Mouse (Mus musculus): ENCODE measurements at regions not wholly inside any gene's neighbourhood (a gene's known extent, or its start where the extent isn't known, plus 50 kb on each side); places are given as distances from the start of the nearest gene placed in this dataset.

DNA sequence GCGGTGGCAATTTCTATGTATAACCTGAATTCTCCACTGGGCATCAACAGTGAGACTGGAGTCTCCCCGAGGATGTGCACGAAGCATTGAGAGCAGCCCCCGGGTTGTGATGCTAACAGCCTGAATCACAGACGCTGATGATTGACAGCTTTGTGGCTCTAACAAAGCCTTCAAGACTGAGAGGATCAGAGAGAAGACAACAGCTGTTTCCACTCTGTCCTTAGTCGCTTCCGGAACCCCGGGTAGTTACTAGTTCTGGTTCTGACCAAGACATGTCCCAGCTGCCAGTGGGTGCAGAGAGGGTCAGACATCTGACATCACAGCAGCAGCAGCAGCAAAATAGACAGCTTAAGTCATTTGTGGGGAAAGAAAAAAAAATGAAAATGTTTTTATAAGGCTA, 292.8 kb upstream of the Cdh5 start:
- DNase-seq (ENCODE audit: low spot score) = no peak

DNA sequence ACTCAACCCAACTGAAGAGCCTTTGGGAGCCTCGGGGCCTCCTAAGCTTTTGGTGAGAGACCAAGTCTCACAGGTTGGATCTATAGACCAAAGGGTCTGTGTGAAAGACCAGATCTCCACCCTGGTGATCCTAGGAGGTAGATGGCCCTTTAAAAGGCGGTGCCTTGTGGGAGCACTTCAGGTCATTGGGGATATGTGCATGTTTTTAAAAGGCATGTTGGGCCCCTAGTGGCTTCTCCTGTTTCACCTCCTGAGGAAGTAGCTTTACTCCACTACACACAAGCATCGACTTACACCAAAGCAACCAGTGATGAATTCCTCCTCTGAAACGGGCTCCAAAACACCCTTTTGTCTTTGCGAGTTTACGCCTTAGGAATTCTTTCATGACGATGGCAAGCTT, 292.3 kb upstream of the Cdh5 start:
- DNase-seq (ENCODE audit: low spot score) = no peak

DNA sequence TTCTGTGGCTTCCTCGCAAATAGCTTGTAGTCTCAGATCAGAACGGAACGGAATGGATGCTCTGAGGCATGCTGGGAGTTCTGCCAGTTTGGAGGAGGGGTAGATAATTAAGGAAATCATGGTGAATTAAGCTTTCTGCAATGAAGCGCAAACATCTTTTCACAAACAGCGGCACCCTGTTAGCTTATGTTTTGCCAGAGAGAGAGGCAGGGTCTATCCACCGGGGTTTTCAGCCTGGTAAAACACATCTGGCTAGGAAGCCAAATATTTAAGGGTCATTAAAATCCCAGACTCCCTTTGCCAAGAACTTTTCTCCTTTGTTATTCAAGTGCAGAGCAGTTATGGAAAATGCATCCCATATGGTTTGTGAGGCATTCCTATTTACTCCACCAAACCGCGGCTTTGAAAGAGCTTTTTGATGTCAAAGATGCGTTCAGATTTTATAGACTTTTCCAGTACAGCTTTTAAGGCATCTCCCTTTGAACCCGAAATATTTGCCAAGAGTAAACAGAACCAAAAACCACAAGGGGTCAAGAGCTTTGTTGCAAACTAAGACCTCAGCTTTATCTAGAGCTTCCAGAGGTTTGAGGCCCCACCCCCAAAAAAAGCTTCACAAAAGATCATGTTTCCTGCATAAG, 287.4 kb upstream of the Cdh5 start:
- peak; percentile 12 for DNase-seq (ENCODE audit: low spot score)

- DNase-seq (ENCODE audit: low spot score) = no peak
Observed at GRCm38 (mm10) chr8:103816101-103816894, 285.1 kb upstream of the Cdh5 start.

DNA sequence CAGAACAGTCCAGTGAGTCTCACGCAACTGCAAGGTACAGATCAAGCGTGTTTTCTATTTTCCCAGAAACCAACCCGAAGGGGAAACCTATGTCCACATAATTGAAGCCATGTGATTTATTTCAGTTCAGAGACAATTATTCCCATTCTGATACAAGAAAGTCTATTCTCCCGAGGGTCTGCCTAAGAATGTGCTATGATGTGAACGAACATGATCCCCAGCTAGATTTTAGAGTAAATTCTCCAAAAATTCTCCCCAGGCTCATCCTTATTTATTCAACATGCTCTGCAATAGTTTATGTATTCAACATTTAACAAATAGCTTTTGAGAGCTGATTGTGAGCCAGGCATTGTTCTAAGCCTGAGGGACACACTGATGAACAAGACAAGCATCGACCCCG, 277.9 kb upstream of the Cdh5 start:
- DNase-seq (ENCODE audit: low spot score) = no peak

GRCm38 (mm10) chr8:103824747-103825146, 276.7 kb upstream of the Cdh5 start:
- no peak for DNase-seq (ENCODE audit: low spot score)

DNA sequence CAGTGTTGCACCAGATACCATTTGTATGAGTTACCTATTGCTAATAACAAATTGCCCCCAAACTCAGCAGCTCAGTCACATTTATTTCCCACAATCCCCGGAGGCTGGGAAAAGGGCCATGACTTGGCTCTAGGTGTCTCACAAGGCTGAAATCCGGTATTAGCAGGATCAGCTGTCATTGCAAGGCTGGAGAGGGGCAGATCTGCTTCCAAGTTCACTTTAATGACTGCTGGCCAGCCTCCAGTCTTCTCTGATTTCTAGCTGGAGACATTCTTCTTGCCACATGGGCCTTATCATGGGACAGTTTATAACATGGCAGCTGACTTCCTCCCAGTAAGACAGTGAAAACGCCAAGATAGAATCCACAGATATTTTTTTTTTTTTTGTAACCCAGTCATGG, 276.1 kb upstream of the Cdh5 start:
- DNase-seq (ENCODE audit: low spot score) = peak; percentile 15

GRCm38 (mm10) chr8:103830416-103830815, 271.0 kb upstream of the Cdh5 start:
- no peak for DNase-seq (ENCODE audit: low spot score)

GRCm38 (mm10) chr8:103839990-103840389, 261.4 kb upstream of the Cdh5 start:
- no peak for DNase-seq (ENCODE audit: low spot score)

GRCm38 (mm10) chr8:103845964-103846363, 255.5 kb upstream of the Cdh5 start:
- no peak for DNase-seq (ENCODE audit: low spot score)

- no peak for DNase-seq (ENCODE audit: low spot score)
Observed at GRCm38 (mm10) chr8:103846382-103846976, 254.9 kb upstream of the Cdh5 start.

DNA sequence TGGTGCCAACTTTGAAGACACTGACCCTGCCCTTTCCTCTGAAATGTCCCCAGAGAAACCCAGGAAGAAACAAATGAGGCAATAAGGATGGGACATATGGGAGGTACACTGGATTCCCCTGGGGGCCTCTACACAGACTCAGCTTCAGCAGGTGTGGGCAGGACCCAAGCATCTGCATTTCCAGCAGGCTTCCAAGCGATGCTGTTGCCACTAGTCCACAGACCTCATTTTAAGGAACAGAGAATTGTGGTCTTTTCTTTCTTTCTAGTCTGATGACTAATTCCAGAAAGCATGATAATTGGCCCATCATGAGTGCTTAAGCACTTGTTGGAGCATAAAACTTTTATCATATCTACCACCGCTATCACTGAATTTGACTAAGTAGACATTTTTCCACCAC, 251.6 kb upstream of the Cdh5 start:
- DNase-seq (ENCODE audit: low spot score) = no peak

DNA sequence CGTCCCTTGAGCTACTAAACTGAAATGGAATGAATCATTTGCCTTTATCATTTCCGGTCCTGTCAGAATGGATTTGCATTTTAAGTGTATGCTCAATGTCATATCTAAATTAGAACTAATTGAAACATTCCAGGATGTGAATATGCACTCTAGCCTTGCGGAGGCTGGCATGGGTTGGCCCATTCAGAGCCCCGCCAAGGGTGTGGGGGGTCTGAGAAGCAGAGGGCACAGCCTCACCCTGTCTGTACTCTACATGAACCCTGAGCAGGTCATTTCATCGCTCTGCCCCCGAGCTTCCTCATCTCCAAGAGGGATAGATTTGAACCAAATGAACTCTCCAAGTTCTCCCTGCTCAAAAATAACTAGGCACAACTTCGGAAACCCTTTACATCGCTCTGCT, 250.1 kb upstream of the Cdh5 start:
- DNase-seq (ENCODE audit: low spot score) = no peak

DNA sequence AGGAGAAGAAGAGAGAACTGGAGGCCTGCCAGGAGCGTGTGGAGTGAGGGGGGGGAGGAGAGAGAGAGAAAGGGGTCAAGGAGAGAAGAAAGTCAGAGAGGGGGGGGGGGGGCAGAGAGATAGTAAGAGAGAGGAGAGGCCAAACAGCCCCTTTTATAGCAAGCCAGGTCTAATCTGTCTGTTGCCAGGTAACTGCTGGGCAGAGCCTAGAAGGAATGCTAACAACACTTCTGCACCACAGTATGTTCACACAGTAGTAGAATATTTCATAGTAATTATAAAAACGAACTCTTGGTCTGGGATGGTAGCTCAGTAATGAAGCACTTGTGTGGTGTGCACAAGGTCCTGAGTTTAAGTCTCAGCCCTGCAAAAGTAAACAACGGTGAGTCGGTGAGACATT, 248.4 kb upstream of the Cdh5 start:
- DNase-seq (ENCODE audit: low spot score) = no peak

DNA sequence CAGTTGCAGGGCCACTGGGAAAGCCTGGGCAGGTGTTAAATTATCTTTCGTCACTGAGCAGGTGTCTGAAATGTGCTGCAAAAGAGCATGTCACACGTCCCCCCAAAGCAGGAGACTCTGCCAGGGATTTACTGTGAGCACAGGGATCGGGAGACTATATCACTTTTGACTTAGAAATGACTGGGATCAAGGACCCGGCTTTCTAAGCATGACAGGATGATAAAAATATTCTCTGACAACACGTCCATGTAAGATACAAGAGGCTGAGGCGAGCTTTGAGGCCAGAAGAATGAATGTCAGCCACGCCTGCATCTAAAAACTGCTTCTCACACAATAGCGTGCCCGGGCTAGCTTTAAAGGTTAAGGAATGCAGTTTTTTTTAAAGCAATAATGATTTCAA, 246.1 kb upstream of the Cdh5 start:
- DNase-seq (ENCODE audit: low spot score) = no peak

- DNase-seq (ENCODE audit: low spot score) = no peak
Observed at GRCm38 (mm10) chr8:103859130-103859529, 242.3 kb upstream of the Cdh5 start.

DNA sequence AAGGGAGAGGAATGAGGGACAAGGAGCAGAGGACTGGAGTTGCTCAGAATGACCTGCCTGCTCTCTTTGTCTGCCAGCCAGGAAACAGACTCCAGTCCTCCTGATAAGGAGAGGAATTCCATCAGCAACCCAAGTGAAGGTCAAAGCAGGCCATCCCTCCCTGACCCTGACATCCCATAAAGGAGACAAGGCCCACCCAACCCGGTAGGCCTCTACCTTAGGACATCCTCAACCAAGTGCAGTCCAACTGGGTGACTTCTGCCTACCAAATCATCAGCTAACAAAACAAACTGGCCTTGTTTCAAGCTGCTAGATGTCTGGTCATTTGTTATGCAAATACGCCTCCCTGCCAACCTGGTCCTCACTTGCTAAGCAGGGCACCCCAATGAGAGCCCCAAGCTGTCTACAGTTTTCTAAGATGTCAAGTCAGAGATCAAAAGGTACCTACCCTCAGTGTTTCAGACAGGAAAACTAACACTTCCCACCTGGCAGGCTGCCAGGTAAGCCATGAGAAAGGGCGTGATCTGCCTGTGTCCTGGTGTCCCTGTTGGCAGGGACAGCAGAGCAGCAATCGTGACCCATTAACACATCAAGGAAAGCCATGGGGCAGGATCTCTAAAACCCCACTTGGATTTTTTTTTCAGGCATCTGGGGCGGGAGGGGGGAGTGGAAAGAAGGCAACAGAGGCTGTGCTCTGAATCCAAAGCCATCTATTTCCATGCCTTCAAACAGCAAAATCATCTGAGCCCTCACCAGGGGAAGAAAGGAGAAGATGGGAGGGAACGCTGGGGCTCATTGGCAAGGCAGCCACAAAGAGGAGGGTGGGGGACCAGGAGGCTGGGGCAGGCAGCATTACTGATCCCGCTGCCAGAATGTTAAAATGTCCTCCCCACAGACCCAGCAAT, 227.6 kb upstream of the Cdh5 start:
- no peak for DNase-seq (ENCODE audit: low spot score)

DNA sequence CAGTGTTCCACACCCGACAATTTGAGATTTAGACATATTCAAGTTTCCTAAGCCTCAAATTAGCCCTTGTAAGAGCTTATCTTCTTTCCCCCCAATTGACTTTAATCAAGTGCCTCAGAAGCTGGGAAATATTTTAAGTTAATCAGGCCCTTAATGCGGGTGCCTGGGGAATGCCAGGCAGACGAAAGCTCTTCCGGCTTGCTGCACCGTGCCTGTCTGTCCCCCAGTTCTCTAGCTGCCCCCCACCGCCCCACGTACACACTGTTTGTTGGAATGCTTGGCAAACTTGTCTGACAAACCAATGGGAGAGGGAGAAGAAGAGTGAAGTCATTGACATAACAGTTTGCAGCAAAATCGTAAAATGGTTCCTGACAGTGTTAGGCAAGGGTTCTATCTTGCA, 226.9 kb upstream of the Cdh5 start:
- no peak for DNase-seq (ENCODE audit: low spot score)

- no peak for DNase-seq (ENCODE audit: low spot score)
Observed at GRCm38 (mm10) chr8:103879505-103879904, 221.9 kb upstream of the Cdh5 start.

DNA sequence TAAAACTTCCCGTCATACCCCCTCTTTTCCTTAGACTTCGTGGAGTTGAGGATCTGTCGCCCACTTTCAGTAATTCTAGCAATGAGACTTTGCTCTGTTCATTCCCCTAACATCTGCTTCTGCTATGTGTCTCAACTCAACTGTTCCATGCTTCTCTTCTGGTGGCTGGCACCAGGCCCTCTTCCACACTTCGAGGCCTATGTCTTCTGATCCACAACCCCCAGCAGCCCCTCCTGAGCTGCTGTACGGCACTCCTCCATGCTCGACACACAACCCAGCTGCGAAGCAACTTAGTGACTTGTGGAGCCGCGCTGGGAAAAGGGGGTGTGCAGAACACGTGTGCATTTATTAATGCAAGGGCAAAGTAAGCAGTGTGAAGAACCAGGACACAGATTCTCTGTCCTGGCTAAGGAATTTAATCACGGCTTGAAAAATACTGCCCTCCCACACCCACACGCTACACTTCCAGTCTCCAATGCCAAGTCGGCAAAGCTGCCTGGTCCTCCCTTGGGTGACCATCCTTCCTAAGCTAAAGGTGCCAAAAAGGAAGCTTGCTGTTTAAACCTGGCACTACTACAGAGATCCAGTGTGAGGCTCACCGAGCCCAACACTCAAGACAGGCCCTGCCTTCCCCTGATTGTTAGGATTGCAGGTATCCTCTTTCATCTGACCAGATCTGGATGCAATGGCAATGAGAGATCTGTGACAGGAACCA, 220.8 kb upstream of the Cdh5 start:
- peak; percentile 13 for DNase-seq (ENCODE audit: low spot score)

DNA sequence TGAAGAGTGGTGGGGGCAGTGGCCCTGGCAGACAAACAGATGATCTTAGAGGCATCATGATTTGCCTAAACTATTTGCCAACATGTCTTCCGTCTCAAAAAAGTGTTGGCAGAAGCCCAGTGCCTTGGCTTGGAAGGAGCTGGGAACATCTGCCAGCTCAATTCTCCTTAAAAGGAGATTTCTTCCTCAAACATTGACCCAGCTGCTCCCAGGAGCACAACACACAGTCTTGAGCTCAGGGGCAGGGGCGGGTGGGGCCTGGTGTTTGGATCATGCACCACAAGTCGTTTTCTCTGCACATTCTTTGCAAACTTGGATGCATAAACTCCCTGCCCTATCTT, 220.3 kb upstream of the Cdh5 start:
- DNase-seq (ENCODE audit: low spot score) = peak; percentile 13
